Mouse (Mus musculus) MEL (cell line): ENCODE data around the gene Hsd17b14. TPM values are rescaled to one million over a fixed set of nuclear protein-coding genes. Genes with fewer than 3 reads are reported as not detected.

Source experiments
- DNase-seq: peaks from one replicate; pipeline ENCODE4 v3.0.0; 2011; ENCODE audit warnings: low read depth, low spot score
- H3K27ac ChIP-seq: 2 replicates; pipeline ENCODE4 v1.5.1; 2012; ENCODE audit warnings: low read depth, mild to moderate bottlenecking, control low read depth, low read length, moderate library complexity; ENCODE audit not compliant: control insufficient read depth
- H3K27me3 ChIP-seq, 2 experiments: fragments of 150-350 bp in 1 of 2; sonication (generic) in 1 of 2; 2 replicates each; pipeline ENCODE4 v1.6.1; 2012; ENCODE audit warnings: low read length in 2 of 2, mild to moderate bottlenecking in 2 of 2, improper control_type of control experiment in 1 of 2, moderate library complexity in 1 of 2; ENCODE audit not compliant: insufficient read depth in 2 of 2, control insufficient read depth in 1 of 2
- H3K36me3 ChIP-seq, 2 experiments: 2 replicates each; pipeline ENCODE4 v1.6.1; 2012 to 2014; ENCODE audit warnings: low read length in 2 of 2, improper control_type of control experiment in 1 of 2, inconsistent platforms in 1 of 2, mild to moderate bottlenecking in 1 of 2; ENCODE audit not compliant: insufficient read depth in 2 of 2, control insufficient read depth in 1 of 2
- H3K4me1 ChIP-seq, 2 experiments: fragments of 150-350 bp in 1 of 2; sonication (generic) in 1 of 2; 2 replicates each; pipeline ENCODE4 v1.6.1; 2012; ENCODE audit warnings: low read length in 2 of 2, improper control_type of control experiment in 1 of 2, mild to moderate bottlenecking in 1 of 2; ENCODE audit not compliant: insufficient read depth in 2 of 2, control insufficient read depth in 1 of 2
- H3K4me3 ChIP-seq, 2 experiments: fragments of 150-350 bp in 1 of 2; sonication (generic) in 1 of 2; 2 replicates each; pipeline ENCODE4 v1.5.1; 2012; ENCODE audit warnings: low read depth in 2 of 2, low read length in 2 of 2, mild to moderate bottlenecking in 2 of 2, moderate library complexity in 2 of 2, control low read depth in 1 of 2, improper control_type of control experiment in 1 of 2; ENCODE audit not compliant: control insufficient read depth in 1 of 2, insufficient read depth in 1 of 2
- H3K79me2 ChIP-seq: 2 replicates; pipeline ENCODE4 v1.6.1; 2012; ENCODE audit warnings: mild to moderate bottlenecking, low read length, moderate library complexity; ENCODE audit not compliant: control insufficient read depth, poor library complexity, insufficient read depth
- H3K9ac ChIP-seq: 2 replicates; pipeline ENCODE4 v1.6.1; 2012; ENCODE audit warnings: low read depth, mild to moderate bottlenecking, control low read depth, low read length, moderate library complexity; ENCODE audit not compliant: control insufficient read depth, poor library complexity, severe bottlenecking
- H3K9me3 ChIP-seq: fragments of 150-350 bp; sonication (generic); replicated peaks from 2 replicates; pipeline ENCODE4 v1.6.1; 2012; ENCODE audit warnings: mild to moderate bottlenecking, low read length, improper control_type of control experiment, moderate library complexity; ENCODE audit not compliant: insufficient read depth
- BHLHE40 ChIP-seq: IDR thresholded peaks from 2 replicates; pipeline ENCODE4 v1.6.1; 2012; ENCODE audit warnings: low read depth, mild to moderate bottlenecking, inconsistent platforms, low read length, improper control_type of control experiment, borderline replicate concordance
- CHD1 ChIP-seq: IDR thresholded peaks from 2 replicates; pipeline ENCODE4 v1.6.1; 2012; ENCODE audit warnings: low read depth, mild to moderate bottlenecking, inconsistent platforms, low read length, improper control_type of control experiment
- CHD2 ChIP-seq: IDR thresholded peaks from 2 replicates; pipeline ENCODE4 v1.6.1; 2011; ENCODE audit warnings: low read length, improper control_type of control experiment
- CTCF ChIP-seq, 3 experiments: IDR thresholded peaks in 2 of 3; conservative IDR thresholded peaks in 1 of 3; 2 replicates each; pipeline ENCODE4 v1.5.1; 2011 to 2012; ENCODE audit warnings: low read length in 3 of 3, low read depth in 2 of 3, mild to moderate bottlenecking in 2 of 3, improper control_type of control experiment in 1 of 3, inconsistent platforms in 1 of 3, mixed read lengths in 1 of 3, moderate library complexity in 1 of 3; ENCODE audit not compliant: control insufficient read depth in 1 of 3, insufficient read depth in 1 of 3, poor library complexity in 1 of 3, severe bottlenecking in 1 of 3
- E2F4 ChIP-seq: IDR thresholded peaks from 2 replicates; pipeline ENCODE4 v1.6.1; 2011; ENCODE audit warnings: low read depth, low read length, improper control_type of control experiment, borderline replicate concordance
- ELF1 ChIP-seq: IDR thresholded peaks from 2 replicates; pipeline ENCODE4 v1.6.1; 2014; ENCODE audit warnings: low read depth, mild to moderate bottlenecking, inconsistent platforms, low read length, improper control_type of control experiment, moderate library complexity
- EP300 ChIP-seq, 2 experiments: IDR thresholded peaks; 2 replicates each; pipeline ENCODE4 v1.6.1; 2011; ENCODE audit warnings: improper control_type of control experiment in 2 of 2, low read length in 2 of 2, low read depth in 1 of 2, mild to moderate bottlenecking in 1 of 2
- ETS1 ChIP-seq: IDR thresholded peaks from 2 replicates; pipeline ENCODE4 v1.6.1; 2012; ENCODE audit warnings: low read depth, mild to moderate bottlenecking, inconsistent platforms, low read length, improper control_type of control experiment, moderate library complexity
- GABPA ChIP-seq: IDR thresholded peaks from 2 replicates; pipeline ENCODE4 v1.6.1; 2012; ENCODE audit warnings: low read depth, mild to moderate bottlenecking, inconsistent platforms, low read length, improper control_type of control experiment, moderate library complexity
- GATA1 ChIP-seq: IDR thresholded peaks from 2 replicates; pipeline ENCODE4 v1.6.1; 2011; ENCODE audit warnings: low read depth, low read length, improper control_type of control experiment
- HCFC1 ChIP-seq: IDR thresholded peaks from 2 replicates; pipeline ENCODE4 v1.6.1; 2012; ENCODE audit warnings: low read depth, mild to moderate bottlenecking, inconsistent platforms, low read length, improper control_type of control experiment, moderate library complexity
- JUND ChIP-seq: IDR thresholded peaks from 2 replicates; pipeline ENCODE4 v1.6.1; 2011; ENCODE audit warnings: low read depth, mild to moderate bottlenecking, improper control_type of control experiment, low read length
- KAT2A ChIP-seq: conservative IDR thresholded peaks from 2 replicates; pipeline ENCODE4 v1.6.1; 2012; ENCODE audit warnings: low read depth, low read length, improper control_type of control experiment, inconsistent platforms
- MAFK ChIP-seq: IDR thresholded peaks from 2 replicates; pipeline ENCODE4 v1.6.1; 2011; ENCODE audit warnings: low read depth, mild to moderate bottlenecking, low read length, improper control_type of control experiment, borderline replicate concordance
- MAZ ChIP-seq: IDR thresholded peaks from 2 replicates; pipeline ENCODE4 v1.6.1; 2012; ENCODE audit warnings: low read depth, mild to moderate bottlenecking, inconsistent platforms, low read length, improper control_type of control experiment
- MEF2A ChIP-seq: IDR thresholded peaks from 2 replicates; pipeline ENCODE4 v1.6.1; 2014; ENCODE audit warnings: low read depth, mild to moderate bottlenecking, inconsistent platforms, low read length, improper control_type of control experiment; ENCODE audit not compliant: poor library complexity, insufficient replicate concordance, severe bottlenecking; ENCODE audit errors: extremely low read depth
- MXI1 ChIP-seq: IDR thresholded peaks from 2 replicates; pipeline ENCODE4 v1.6.1; 2011; ENCODE audit warnings: mild to moderate bottlenecking, low read depth, low read length, improper control_type of control experiment
- MYB ChIP-seq: IDR thresholded peaks from 2 replicates; pipeline ENCODE4 v1.6.1; 2011; ENCODE audit warnings: mild to moderate bottlenecking, low read depth, low read length, improper control_type of control experiment
- NELFE ChIP-seq: IDR thresholded peaks from 2 replicates; pipeline ENCODE4 v1.6.1; 2011; ENCODE audit warnings: low read depth, low read length, improper control_type of control experiment
- NRF1 ChIP-seq: IDR thresholded peaks from 2 replicates; pipeline ENCODE4 v1.6.1; 2014; ENCODE audit warnings: low read depth, mild to moderate bottlenecking, inconsistent platforms, low read length, improper control_type of control experiment, moderate library complexity; ENCODE audit not compliant: poor library complexity, insufficient read depth, severe bottlenecking
- POLR2A ChIP-seq, 2 experiments: IDR thresholded peaks; 2 replicates each; pipeline ENCODE4 v1.6.1; 2011 to 2012; ENCODE audit warnings: low read length in 2 of 2, mild to moderate bottlenecking in 2 of 2, control low read depth in 1 of 2, improper control_type of control experiment in 1 of 2, low read depth in 1 of 2, moderate library complexity in 1 of 2; ENCODE audit not compliant: control insufficient read depth in 1 of 2, insufficient read depth in 1 of 2, poor library complexity in 1 of 2
- POLR2AphosphoS2 ChIP-seq: IDR thresholded peaks from 2 replicates; pipeline ENCODE4 v1.6.1; 2011; ENCODE audit warnings: low read length, improper control_type of control experiment
- POLR2AphosphoS5 ChIP-seq: IDR thresholded peaks from 2 replicates; pipeline ENCODE4 v1.6.1; 2012; ENCODE audit warnings: low read depth, borderline replicate concordance, mild to moderate bottlenecking, inconsistent platforms, low read length, moderate library complexity, mixed read lengths
- RAD21 ChIP-seq: IDR thresholded peaks from 2 replicates; pipeline ENCODE4 v1.6.1; 2011; ENCODE audit warnings: mild to moderate bottlenecking, low read depth, low read length, improper control_type of control experiment
- RCOR1 ChIP-seq: IDR thresholded peaks from 2 replicates; pipeline ENCODE4 v1.6.1; 2012; ENCODE audit warnings: low read depth, mild to moderate bottlenecking, inconsistent platforms, low read length, improper control_type of control experiment
- SIN3A ChIP-seq: IDR thresholded peaks from 2 replicates; pipeline ENCODE4 v1.6.1; 2012; ENCODE audit warnings: low read length, improper control_type of control experiment, inconsistent platforms
- SMC3 ChIP-seq: IDR thresholded peaks from 2 replicates; pipeline ENCODE4 v1.6.1; 2011; ENCODE audit warnings: low read depth, low read length, improper control_type of control experiment
- TBP ChIP-seq: IDR thresholded peaks from 2 replicates; pipeline ENCODE4 v1.8.0; 2011; ENCODE audit warnings: low read depth, low read length, improper control_type of control experiment
- TCF12 ChIP-seq: IDR thresholded peaks from 2 replicates; pipeline ENCODE4 v1.6.1; 2014; ENCODE audit warnings: low read depth, mild to moderate bottlenecking, inconsistent platforms, low read length, improper control_type of control experiment, moderate library complexity
- UBTF ChIP-seq: IDR thresholded peaks from 2 replicates; pipeline ENCODE4 v1.6.1; 2012; ENCODE audit warnings: low read depth, mild to moderate bottlenecking, inconsistent platforms, low read length, improper control_type of control experiment, moderate library complexity, borderline replicate concordance; ENCODE audit not compliant: insufficient read depth
- USF2 ChIP-seq, 2 experiments: IDR thresholded peaks; 2 replicates each; pipeline ENCODE4 v1.6.1; 2011 to 2012; ENCODE audit warnings: improper control_type of control experiment in 2 of 2, low read length in 2 of 2, borderline replicate concordance in 1 of 2, inconsistent platforms in 1 of 2, low read depth in 1 of 2, mild to moderate bottlenecking in 1 of 2; ENCODE audit not compliant: insufficient read depth in 1 of 2
- ZC3H11A ChIP-seq: IDR thresholded peaks from 2 replicates; pipeline ENCODE4 v1.6.1; 2012; ENCODE audit warnings: low read depth, mild to moderate bottlenecking, inconsistent platforms, low read length, improper control_type of control experiment
- ZKSCAN1 ChIP-seq: IDR thresholded peaks from 2 replicates; pipeline ENCODE4 v1.6.1; 2012; ENCODE audit warnings: low read depth, mild to moderate bottlenecking, inconsistent platforms, low read length, improper control_type of control experiment, moderate library complexity
- ZMIZ1 ChIP-seq: IDR thresholded peaks from 2 replicates; pipeline ENCODE4 v1.6.1; 2012; ENCODE audit warnings: low read depth, mild to moderate bottlenecking, inconsistent platforms, low read length, improper control_type of control experiment, moderate library complexity
- ZNF384 ChIP-seq: IDR thresholded peaks from 2 replicates; pipeline ENCODE4 v1.6.1; 2012; ENCODE audit warnings: low read depth, mild to moderate bottlenecking, inconsistent platforms, low read length, improper control_type of control experiment
- polyA plus RNA-seq, 2 experiments: library from polyadenylated mRNA; stranded (reverse) in 1 of 2; unstranded in 1 of 2; fragments of >175 nt in 1 of 2; fragments of >200 nt in 1 of 2; gene quantifications; 2 replicates each; pipeline versions ENCODE4 v1.2.1 to v1.2.4; 2012; ENCODE audit warnings: low replicate concordance in 2 of 2, low read depth in 1 of 2; ENCODE audit not compliant: insufficient read length in 2 of 2, insufficient read depth in 1 of 2, missing spikeins in 1 of 2
- total RNA-seq: library from RNA; depleted of rRNA; stranded (reverse); fragments of 300-350 nt; gene quantifications from 2 replicates; pipeline ENCODE4 v1.2.3, GENCODE M21; 2012

The Hsd17b14 gene
- total and polyA plus RNA-seq, 3 experiments: 2.0 to 9.3 TPM; not detected in 1

DNA sequence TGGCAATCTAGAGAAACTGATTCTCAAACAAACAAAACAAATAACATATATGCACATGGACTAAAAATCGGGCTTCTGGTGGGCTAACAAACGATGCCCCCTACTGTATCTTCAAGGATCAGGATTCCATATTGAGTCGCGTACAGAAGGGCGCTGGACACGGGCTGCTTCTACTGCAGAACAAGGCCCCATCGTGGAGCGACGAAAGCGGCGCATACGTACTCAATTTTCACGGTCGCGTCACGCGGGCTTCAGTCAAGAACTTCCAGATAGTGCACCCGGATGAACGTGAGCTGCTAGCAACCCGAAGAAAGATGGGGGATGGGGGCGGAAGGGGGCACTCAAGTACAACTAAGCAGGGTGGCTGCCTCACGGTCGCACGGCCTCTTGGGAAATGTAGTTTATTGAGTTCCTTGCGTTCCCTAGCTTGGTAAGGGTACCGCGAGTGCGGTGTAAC, 32.9 kb upstream of the Hsd17b14 start:
- Histone ChIP-seq H3K4me1 (peaks cover 4 to 12% of the 10 kb centered on the region in 2 experiments; a peak in 3 of 4 replicates), H3K36me3 (peaks cover 0 to 26% of the 10 kb centered on the region in 2 experiments; a peak in 2 of 4 replicates), H3K9me3 (no peaks in the 10 kb centered on the region), H3K4me3 (peak overlapping the region; percentile 73 to 79), H3K9ac (peak overlapping the region; percentile 86), H3K27ac (peak overlapping the region; percentile 88), H3K79me2 (peaks cover 27% of the 10 kb centered on the region), H3K27me3 (no peaks in the 10 kb centered on the region)
- peak; percentile 96 for DNase-seq
- TF ChIP-seq UBTF (no peak), SMC3 (0 out of 2 replicates have a peak, but pooled peaks have one; percentile 8), JUND (no peak), NELFE (peak; percentile 51; the same call in 1 of the 2 replicates), CTCF (IDR thresholded peaks at IDR 0.05 in 2 of 3, conservative IDR thresholded peaks at IDR 0.05 in 1 of 3; ENCODE audit: control insufficient read depth in 1 of 3, insufficient read depth in 1 of 3, low read depth in 2 of 3, low read length in 3 of 3, poor library complexity in 1 of 3, severe bottlenecking in 1 of 3) (peak in 1 of 3 experiments; percentile 13; a peak in 3 of 6 replicates), ZKSCAN1 (no peak), ZC3H11A (no peak), E2F4 (no peak), ELF1 (peak; percentile 78), POLR2AphosphoS2 (no peak), TBP (peak; percentile 63; the same call in 1 of the 2 replicates), KAT2A (peak; percentile 89), SIN3A (peak; percentile 83), RAD21 (no peak), MAZ (peak; percentile 81; the same call in 1 of the 2 replicates), HCFC1 (peak; percentile 98), GABPA (no peak), TCF12 (peak; percentile 25; the same call in 1 of the 2 replicates), MXI1 (peak; percentile 39; the same call in 1 of the 2 replicates), CHD2 (peak; percentile 81), NRF1 (peak; percentile 36; the same call in 1 of the 2 replicates), MEF2A (no peak), ETS1 (peak; percentile 67; the same call in 1 of the 2 replicates), CHD1 (no peak), POLR2A (IDR thresholded peaks at IDR 0.05; ENCODE audit: control insufficient read depth in 1 of 2, insufficient read depth in 1 of 2, low read depth in 1 of 2, low read length in 2 of 2, poor library complexity in 1 of 2) (peak in 1 of 2 experiments; percentile 72; a peak in 2 of 4 replicates), POLR2AphosphoS5 (no peak), BHLHE40 (peak; percentile 90), RCOR1 (no peak), MAFK (no peak), MYB (no peak), EP300 (IDR thresholded peaks at IDR 0.05; ENCODE audit: low read depth in 1 of 2, low read length in 2 of 2) (peak in 1 of 2 experiments; percentile 22; a peak in 1 of 4 replicates), GATA1 (no peak), ZNF384 (no peak), ZMIZ1 (no peak), USF2 (IDR thresholded peaks at IDR 0.05; ENCODE audit: borderline replicate concordance in 1 of 2, insufficient read depth in 1 of 2, low read depth in 1 of 2, low read length in 2 of 2) (no peak)
